Mouse (Mus musculus) embryonic stem cell, embryonic (primary cell): ENCODE data around the gene Gm11444.

Experiments
- CTCF ChIA-PET, 4 experiments: fragments of 300-600 bp in 2 of 4; fragments of 350-600 bp in 2 of 4; sonication (Branson Sonifier 250); formaldehyde crosslinking; loops; one replicate each; lab custom pipeline; 2022; ENCODE audit warnings: inconsistent platforms in 2 of 4; lab: Charles Lee
- POLR2A ChIA-PET, 4 experiments: fragments of 300-600 bp in 2 of 4; fragments of 350-600 bp in 2 of 4; sonication (Branson Sonifier 250); formaldehyde crosslinking; loops; one replicate each; lab custom pipeline; 2022; ENCODE audit warnings: antibody characterized with exemption in 4 of 4, inconsistent platforms in 1 of 4; lab: Charles Lee

The Gm11444 gene

GRCm38 (mm10) chr11:85833081-85833521 lies 17.0 kb downstream of the Gm11444 start:
- ChIA-PET POLR2A (interaction anchor here in 2 of 4 experiments (0.6 to 1.3 kb wide), 5 partner anchors 9 to 168 kb away, joined by 3 to 5 read pairs (median 4); no protein-coding TSS in a partner anchor), CTCF (interaction anchor here in 2 of 4 experiments (0.6 to 4.9 kb wide), 3 partner anchors 9 to 10 kb away, joined by 3 to 22 read pairs (median 10); no protein-coding TSS in a partner anchor)

- ChIA-PET CTCF (interaction anchor here in 2 of 4 experiments (1.0 to 4.9 kb wide), 4 partner anchors 9 to 11 kb away, joined by 3 to 22 read pairs (median 12); no protein-coding TSS in a partner anchor), POLR2A (interaction anchor here in 1 of 4 experiments (1.3 kb wide), 1 partner anchor 11 kb away, joined by 5 read pairs; no protein-coding TSS in a partner anchor)
Observed at GRCm38 (mm10) chr11:85832231-85832924, 17.8 kb downstream of the Gm11444 start, which contains the start of gene Tbx2. Tbx2 (plus strand) TSS chr11:85832551.

DNA sequence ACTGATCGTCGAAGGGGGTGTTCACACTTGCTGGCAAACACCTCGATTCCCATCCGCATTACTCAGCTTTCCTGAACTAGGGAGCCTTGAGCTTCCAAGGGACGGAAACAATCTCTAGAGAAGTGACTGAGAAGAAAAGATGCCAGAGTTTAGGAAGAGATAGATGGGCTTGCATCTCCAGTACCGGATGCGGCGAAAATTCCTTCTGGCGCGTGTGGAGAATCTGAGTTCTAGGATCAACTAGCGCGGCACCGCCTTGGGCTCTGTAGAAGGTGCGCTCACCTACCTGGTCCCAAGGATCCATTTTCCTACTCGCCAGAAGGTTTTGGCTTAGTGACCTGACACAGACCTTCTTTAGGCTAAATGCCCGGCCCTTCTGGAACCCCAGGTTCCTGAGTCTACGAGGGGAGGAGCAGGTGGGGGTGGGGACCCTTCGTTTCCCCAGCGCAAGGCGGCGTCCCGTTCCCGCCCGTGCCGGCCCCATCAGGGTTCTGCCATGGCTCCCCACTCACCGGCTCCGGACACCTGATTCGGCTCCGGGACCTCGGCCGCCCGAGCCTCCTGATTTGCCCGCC lies 18.4 kb downstream of the Gm11444 start:
- ChIA-PET CTCF (interaction anchor here in 3 of 4 experiments (0.5 to 4.9 kb wide), 7 partner anchors 9 to 125 kb away, joined by 3 to 22 read pairs (median 5); no protein-coding TSS in a partner anchor), POLR2A (interaction anchor here in 2 of 4 experiments (1.3 to 2.6 kb wide), 2 partner anchors 9 to 12 kb away, joined by 5 to 15 read pairs; no protein-coding TSS in a partner anchor)

DNA sequence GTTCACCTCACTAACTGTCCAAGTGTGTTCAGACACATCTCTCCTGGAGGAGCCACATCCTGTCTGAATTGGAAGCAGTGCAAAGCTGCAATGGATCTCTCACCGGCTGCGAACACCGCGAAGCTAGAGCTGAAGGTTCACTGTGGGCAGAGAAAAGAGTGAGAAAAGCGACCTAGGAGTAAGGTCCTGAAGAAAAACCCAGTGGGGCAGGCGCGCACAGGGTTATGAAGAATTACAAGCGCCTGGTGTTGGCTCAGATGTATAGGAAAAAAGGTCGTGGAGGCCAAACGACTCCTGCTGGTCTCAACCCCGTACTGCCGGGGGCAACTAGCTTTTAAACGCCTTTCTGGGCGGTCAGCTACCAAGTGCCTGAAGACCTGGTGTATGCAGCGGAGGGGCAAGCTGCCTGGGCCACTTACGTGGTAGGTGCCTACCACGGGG lies 19.2 kb downstream of the Gm11444 start:
- ChIA-PET POLR2A (interaction anchor here in 2 of 4 experiments (0.6 to 2.6 kb wide), 4 partner anchors 10 to 613 kb away, joined by 3 to 15 read pairs (median 3); no protein-coding TSS in a partner anchor), CTCF (interaction anchor here in 3 of 4 experiments (0.5 to 4.9 kb wide), 14 partner anchors 8 to 124 kb away, joined by 3 to 22 read pairs (median 4); no protein-coding TSS in a partner anchor)

DNA sequence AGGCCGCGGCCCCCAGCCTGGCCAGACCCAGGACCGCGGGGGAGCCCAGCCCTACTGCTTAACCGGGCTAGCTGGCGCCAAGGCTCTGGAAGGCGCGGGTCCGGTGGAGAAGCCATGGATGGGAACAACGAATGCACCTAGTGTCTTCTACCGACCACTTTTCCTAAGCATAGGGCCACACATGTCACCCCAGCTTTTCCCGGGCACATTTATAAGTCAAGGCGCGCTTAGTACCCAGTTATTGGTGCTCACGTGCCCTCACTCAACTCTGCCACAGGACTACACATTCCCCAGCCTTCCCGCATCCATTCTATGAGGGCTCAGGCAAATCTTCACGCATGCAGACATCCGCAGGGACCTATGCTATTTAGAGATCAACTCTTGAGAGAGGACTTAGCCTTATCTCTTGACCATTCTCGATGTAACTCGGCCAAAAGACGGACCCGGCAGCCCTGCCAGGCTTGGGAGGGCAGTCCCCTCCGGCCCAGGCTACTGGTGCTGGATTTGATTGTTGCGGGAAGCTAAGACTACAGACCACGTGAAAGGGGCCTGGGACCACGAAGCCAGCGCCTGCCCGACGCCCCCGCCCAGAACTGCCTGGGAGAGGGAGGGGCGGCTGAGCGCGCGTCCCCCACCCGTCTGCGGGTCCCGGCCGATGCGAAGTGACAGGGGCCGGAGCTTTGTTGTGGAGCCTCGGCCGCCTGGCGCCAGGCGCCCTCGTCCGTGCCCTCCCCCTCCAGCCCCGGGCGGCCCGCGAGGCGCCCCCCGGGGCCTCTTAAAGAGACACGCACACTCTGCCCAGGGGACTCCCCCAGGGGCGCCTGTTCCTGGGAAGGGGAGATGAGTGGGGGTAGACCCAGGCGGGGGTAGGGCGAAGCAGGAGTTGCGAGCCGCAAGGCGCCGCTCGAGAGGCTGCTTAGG lies 20.4 kb downstream of the Gm11444 start:
- POLR2A ChIA-PET: interaction anchor here in 1 of 4 experiments (0.5 to 2.6 kb wide), 6 partner anchors 11 to 1132 kb away, joined by 3 to 15 read pairs (median 3); no protein-coding TSS in a partner anchor
- CTCF ChIA-PET: interaction anchor here (0.6 to 4.9 kb wide), 9 partner anchors 8 to 1768 kb away, joined by 3 to 22 read pairs (median 6); no protein-coding TSS in a partner anchor

DNA sequence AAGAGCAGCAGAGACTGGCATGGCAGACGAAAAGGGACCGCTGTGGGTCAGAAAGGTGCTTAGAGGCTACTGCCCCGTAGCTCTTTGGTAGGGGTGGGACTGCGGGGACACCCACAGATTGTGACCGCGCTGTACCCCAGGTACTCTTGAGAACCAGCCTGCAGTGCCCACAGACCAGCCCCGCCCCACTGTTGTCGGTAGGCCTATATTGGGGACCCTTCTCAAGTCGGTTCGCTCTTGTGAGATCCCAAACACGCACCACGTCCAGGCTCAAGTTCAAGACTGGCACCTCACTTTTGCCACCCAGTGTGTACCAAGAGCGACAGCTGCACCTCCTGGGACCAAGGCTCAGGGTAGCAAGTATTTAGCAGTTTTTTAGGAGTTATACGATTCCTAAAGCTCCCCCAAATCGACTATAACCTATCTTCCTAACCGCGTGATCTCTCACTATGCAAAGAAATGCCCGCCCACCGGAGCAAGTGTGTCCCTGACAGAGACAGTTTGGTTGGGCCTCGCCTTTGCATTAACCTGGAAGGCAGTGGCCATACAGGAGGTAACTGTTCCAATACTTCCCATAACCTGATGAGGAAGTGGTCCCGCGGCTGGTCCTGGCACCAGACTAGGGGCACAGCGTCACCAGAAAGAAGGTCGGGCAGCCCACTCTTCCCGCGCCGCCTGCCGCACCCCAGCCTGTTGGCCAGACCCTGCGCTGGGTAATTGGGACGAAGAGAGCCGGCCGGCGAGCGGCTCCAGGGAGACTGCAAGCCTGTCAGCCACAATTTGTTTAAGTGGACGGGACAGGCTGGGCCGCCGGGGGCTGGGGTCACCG lies 21.2 kb downstream of the Gm11444 start:
- POLR2A ChIA-PET: interaction anchor here in 1 of 4 experiments (0.5 to 2.6 kb wide), 3 partner anchors 12 to 1131 kb away, joined by 3 to 15 read pairs (median 4); no protein-coding TSS in a partner anchor
- CTCF ChIA-PET: interaction anchor here in 3 of 4 experiments (0.5 to 1.6 kb wide), 3 partner anchors 15 to 122 kb away, joined by 3 to 7 read pairs (median 6); no protein-coding TSS in a partner anchor

- ChIA-PET CTCF (interaction anchor here in 3 of 4 experiments (0.5 to 1.6 kb wide), 4 partner anchors 14 to 123 kb away, joined by 3 to 7 read pairs (median 4); no protein-coding TSS in a partner anchor), POLR2A (interaction anchor here (0.6 to 1.3 kb wide), 12 partner anchors 8 to 142 kb away, joined by 3 to 7 read pairs (median 3); no protein-coding TSS in a partner anchor)
Observed at GRCm38 (mm10) chr11:85827342-85827741, 22.8 kb downstream of the Gm11444 start.

GRCm38 (mm10) chr11:85825823-85826222 lies 24.3 kb downstream of the Gm11444 start:
- ChIA-PET POLR2A (interaction anchor here in 1 of 4 experiments (1.1 kb wide), 2 partner anchors 12 to 17 kb away, joined by 3 read pairs; no protein-coding TSS in a partner anchor), CTCF (interaction anchor here in 1 of 4 experiments (1.5 kb wide), 1 partner anchor 16 kb away, joined by 4 read pairs; no protein-coding TSS in a partner anchor)

GRCm38 (mm10) chr11:85825031-85825430 lies 25.1 kb downstream of the Gm11444 start:
- ChIA-PET POLR2A (interaction anchor here in 1 of 4 experiments (1.1 kb wide), 2 partner anchors 11 to 18 kb away, joined by 3 read pairs; no protein-coding TSS in a partner anchor), CTCF (interaction anchor here in 3 of 4 experiments (0.5 to 2.1 kb wide), 4 partner anchors 16 to 118 kb away, joined by 3 to 7 read pairs (median 3); no protein-coding TSS in a partner anchor)

DNA sequence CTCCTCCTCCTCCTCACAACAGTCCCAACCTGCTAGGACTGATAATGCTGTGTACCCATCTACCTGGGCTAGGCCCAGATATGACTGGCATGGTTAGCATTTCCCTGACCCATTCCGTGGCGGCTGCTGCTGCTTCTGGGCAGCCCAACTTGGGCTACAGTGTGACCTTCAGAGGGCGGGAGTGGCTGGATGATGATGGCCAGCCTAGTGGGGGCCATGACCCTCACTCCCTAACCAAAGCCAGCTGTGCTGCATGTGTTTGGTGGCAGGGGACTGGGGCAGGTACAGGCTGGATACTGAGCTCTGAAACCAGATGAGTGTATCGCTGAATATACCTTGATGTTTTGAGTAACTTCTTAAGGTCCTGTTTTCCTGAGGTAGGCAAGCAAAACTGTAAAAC lies 26.3 kb downstream of the Gm11444 start:
- POLR2A ChIA-PET: no interaction called here
- CTCF ChIA-PET: interaction anchor here (0.6 to 2.1 kb wide), 13 partner anchors 10 to 442 kb away, joined by 3 to 14 read pairs (median 3); no protein-coding TSS in a partner anchor

GRCm38 (mm10) chr11:85823181-85823580 lies 27.0 kb downstream of the Gm11444 start:
- ChIA-PET POLR2A (no interaction called here), CTCF (interaction anchor here (0.6 to 2.1 kb wide), 25 partner anchors 9 to 639 kb away, joined by 3 to 14 read pairs (median 3); partner anchors contain the start of gene Tbx2 (in 1 of the 4))

- CTCF ChIA-PET: interaction anchor here in 3 of 4 experiments (0.6 to 1.7 kb wide), 5 partner anchors 10 to 180 kb away, joined by 3 to 8 read pairs (median 4); partner anchors contain the start of gene Tbx2 (in 1 of the 3)
- POLR2A ChIA-PET: interaction anchor here in 2 of 4 experiments (0.6 to 0.7 kb wide), 2 partner anchors 95 to 137 kb away, joined by 3 read pairs; no protein-coding TSS in a partner anchor
Observed at GRCm38 (mm10) chr11:85821659-85822058, 28.5 kb downstream of the Gm11444 start.

GRCm38 (mm10) chr11:85820959-85821358 lies 29.2 kb downstream of the Gm11444 start:
- CTCF ChIA-PET: interaction anchor here in 2 of 4 experiments (0.6 to 1.7 kb wide), 2 partner anchors 10 to 181 kb away, joined by 3 to 8 read pairs; partner anchors contain the start of gene Tbx2 (in 1 of the 2)
- POLR2A ChIA-PET: interaction anchor here in 2 of 4 experiments (0.7 to 1.1 kb wide), 3 partner anchors 10 to 136 kb away, joined by 3 to 4 read pairs (median 3); no protein-coding TSS in a partner anchor

- ChIA-PET CTCF (interaction anchor here in 1 of 4 experiments (0.6 to 1.4 kb wide), 2 partner anchors 24 to 511 kb away, joined by 3 read pairs; no protein-coding TSS in a partner anchor), POLR2A (interaction anchor here in 1 of 4 experiments (0.6 kb wide), 1 partner anchor 11 kb away, joined by 3 read pairs; no protein-coding TSS in a partner anchor)
Observed at GRCm38 (mm10) chr11:85818401-85818800, 31.7 kb downstream of the Gm11444 start.

- POLR2A ChIA-PET: interaction anchor here in 1 of 4 experiments (1.5 kb wide), 1 partner anchor 106 kb away, joined by 3 read pairs; no protein-coding TSS in a partner anchor
- CTCF ChIA-PET: no interaction called here
Observed at GRCm38 (mm10) chr11:85816471-85816870, 33.7 kb downstream of the Gm11444 start.
